Mouse (Mus musculus) activated CD4-positive, CD25-positive, alpha-beta regulatory T cell, adult 4 months (primary cell): ENCODE data around the gene Kctd2. TPM values are rescaled to one million over a fixed set of nuclear protein-coding genes. Genes with fewer than 3 reads are reported as not detected.
A peak's percentile ranks its signal among the peaks of the same experiment; 100 is the strongest.
"Not testable (repeated sequence)": the region's sequence is repeated elsewhere in the genome, so short reads cannot be mapped to it uniquely, and the experiment has no call there.

Source experiments
- ATAC-seq: one replicate; pipeline ENCODE4 v1.8.0; 2017
- polyA plus RNA-seq, 2 experiments: library from polyadenylated mRNA; unstranded; fragments of 100-300 nt; shearing (Covaris generic); gene quantifications; one replicate each; pipeline ENCODE4 v1.2.1; 2017

Kctd2 gene
- polyA plus RNA-seq, 2 experiments from 2014 or later = 6.9 to 12.2 TPM

- ATAC-seq = peak; percentile 90
Observed at GRCm38 (mm10) chr11:115475025-115475757, 55.3 kb downstream of the Kctd2 start, which contains the start of gene Armc7. Gene Armc7, plus strand, starts transcription at chr11:115475667.

- ATAC-seq = no peak
Observed at GRCm38 (mm10) chr11:115475758-115476237, 55.9 kb downstream of the Kctd2 start.

- ATAC-seq = not testable (repeated sequence)
Observed at GRCm38 (mm10) chr11:115476630-115477029, 56.7 kb downstream of the Kctd2 start.

GRCm38 (mm10) chr11:115477388-115477787 is 57.5 kb downstream of the Kctd2 start:
- peak; percentile 20 for ATAC-seq

- ATAC-seq = no peak
Observed at GRCm38 (mm10) chr11:115478296-115478938, 58.5 kb downstream of the Kctd2 start.

Other genes with a start within 250 kb of the Kctd2 start
- gene Tmem104, start 232.6 kb upstream of the Kctd2 start, polyA plus RNA-seq = 10 to 100 TPM in 1 of 2 experiments, 1 to 10 TPM in 1; 9.3 to 11.9 TPM
- gene Nat9, start 232.3 kb upstream of the Kctd2 start, polyA plus RNA-seq = 10 to 100 TPM; 14.0 to 14.6 TPM
- not detected for gene Grin2c, start 152.9 kb upstream of the Kctd2 start, polyA plus RNA-seq
- gene Fdxr, start 143.1 kb upstream of the Kctd2 start, polyA plus RNA-seq = 10 to 100 TPM; 18.4 to 26.6 TPM
- under 1 TPM; 0.56 to 0.57 TPM for gene Fads6, start 122.5 kb upstream of the Kctd2 start, polyA plus RNA-seq
- gene Otop2, start 113.0 kb upstream of the Kctd2 start, polyA plus RNA-seq = not detected
- gene Ush1g, start 98.1 kb upstream of the Kctd2 start, polyA plus RNA-seq = not detected
- gene Otop3, start 85.4 kb upstream of the Kctd2 start, polyA plus RNA-seq = under 1 TPM in 1 of 2 experiments, not detected in 1; 0.13 TPM
- 1 to 10 TPM; 2.6 to 3.2 TPM for gene Hid1, start 52.4 kb upstream of the Kctd2 start, polyA plus RNA-seq
- under 1 TPM in 1 of 2 experiments, not detected in 1; 0.12 TPM for gene Cdr2l, start 38.2 kb upstream of the Kctd2 start, polyA plus RNA-seq
- gene Mrpl58, start 16.4 kb upstream of the Kctd2 start, polyA plus RNA-seq = 100 to 1,000 TPM; 206 to 214 TPM
- 100 to 1,000 TPM; 705 to 855 TPM for gene Atp5h, start 166 bp upstream of the Kctd2 start, polyA plus RNA-seq
- not detected for gene Trim80, start 20.4 kb downstream of the Kctd2 start, polyA plus RNA-seq
- 1 to 10 TPM; 2.9 to 3.1 TPM for gene Slc16a5, start 42.3 kb downstream of the Kctd2 start, polyA plus RNA-seq
- 10 to 100 TPM; 49.9 to 59.3 TPM for gene Armc7, start 55.5 kb downstream of the Kctd2 start, polyA plus RNA-seq
- gene Nt5c, start 71.7 kb downstream of the Kctd2 start, polyA plus RNA-seq = 100 to 1,000 TPM; 287 to 293 TPM
- 100 to 1,000 TPM; 506 to 510 TPM for gene Jpt1, start 94.3 kb downstream of the Kctd2 start, polyA plus RNA-seq
- gene Sumo2, start 116.1 kb downstream of the Kctd2 start, polyA plus RNA-seq = 100 to 1,000 TPM; 724 to 797 TPM
- gene Nup85, start 144.3 kb downstream of the Kctd2 start, polyA plus RNA-seq = 10 to 100 TPM; 36.8 to 39.0 TPM
- 10 to 100 TPM; 28.2 to 29.8 TPM for gene Mrps7, start 183.8 kb downstream of the Kctd2 start, polyA plus RNA-seq
- 10 to 100 TPM; 23.1 to 26.5 TPM for gene Gga3, start 183.9 kb downstream of the Kctd2 start, polyA plus RNA-seq
- 100 to 1,000 TPM; 230 to 231 TPM for gene Mif4gd, start 192.8 kb downstream of the Kctd2 start, polyA plus RNA-seq
- 10 to 100 TPM; 68.7 to 90.3 TPM for gene Slc25a19, start 208.2 kb downstream of the Kctd2 start, polyA plus RNA-seq